Mouse (Mus musculus): Measurements from ENCODE around the gene Ffar2.

The Ffar2 gene

DNA sequence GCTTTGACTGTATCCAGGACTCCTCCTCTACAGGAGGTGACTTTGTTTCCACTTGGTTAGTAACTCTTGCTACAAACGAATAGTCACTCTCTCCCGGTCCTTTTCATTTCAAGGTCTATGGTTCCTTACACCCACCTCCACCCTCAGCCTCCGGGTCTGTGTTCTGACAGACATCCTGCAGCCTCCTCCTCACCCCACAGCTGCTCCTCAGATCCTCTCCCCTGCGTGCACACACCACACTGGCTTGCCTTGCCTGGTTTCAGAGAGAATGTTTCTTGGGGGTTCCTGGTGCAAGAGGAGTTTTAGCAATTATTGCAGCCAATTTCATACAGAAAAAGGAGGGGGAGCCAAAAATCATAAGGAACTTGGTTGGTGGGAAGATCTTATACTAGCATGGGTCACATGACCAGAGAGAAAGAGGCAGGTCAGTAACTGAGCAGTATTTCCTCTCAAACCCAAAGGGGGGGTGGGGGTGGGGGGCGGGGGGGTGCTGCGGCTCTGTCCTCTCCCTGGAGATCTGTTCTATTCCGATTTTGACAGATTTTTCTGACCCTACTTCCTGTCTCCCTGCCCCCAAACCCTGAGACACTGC, 2.6 kb downstream of the Ffar2 start:
- DNase-seq = no peak

DNA sequence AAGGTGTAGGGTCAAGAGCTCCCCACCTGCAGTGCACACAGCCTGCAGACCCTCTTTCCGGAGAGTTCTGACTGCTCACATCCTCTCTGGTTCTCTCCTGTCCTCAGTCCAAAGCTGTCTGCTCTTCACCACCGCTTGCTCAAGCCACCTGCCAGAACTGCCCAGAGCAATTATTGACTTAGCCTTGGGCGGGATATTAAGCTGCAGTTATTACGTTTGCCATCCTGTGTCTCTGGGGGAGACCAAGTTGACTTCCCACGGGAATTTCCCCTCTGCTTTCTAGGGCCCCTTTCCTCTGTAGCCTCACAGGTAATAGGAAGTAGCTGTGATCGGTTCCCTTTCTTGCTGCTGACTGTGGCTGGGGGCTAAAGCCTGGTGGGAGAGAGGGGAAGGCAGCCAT, 3.4 kb downstream of the Ffar2 start:
- DNase-seq = no peak

DNA sequence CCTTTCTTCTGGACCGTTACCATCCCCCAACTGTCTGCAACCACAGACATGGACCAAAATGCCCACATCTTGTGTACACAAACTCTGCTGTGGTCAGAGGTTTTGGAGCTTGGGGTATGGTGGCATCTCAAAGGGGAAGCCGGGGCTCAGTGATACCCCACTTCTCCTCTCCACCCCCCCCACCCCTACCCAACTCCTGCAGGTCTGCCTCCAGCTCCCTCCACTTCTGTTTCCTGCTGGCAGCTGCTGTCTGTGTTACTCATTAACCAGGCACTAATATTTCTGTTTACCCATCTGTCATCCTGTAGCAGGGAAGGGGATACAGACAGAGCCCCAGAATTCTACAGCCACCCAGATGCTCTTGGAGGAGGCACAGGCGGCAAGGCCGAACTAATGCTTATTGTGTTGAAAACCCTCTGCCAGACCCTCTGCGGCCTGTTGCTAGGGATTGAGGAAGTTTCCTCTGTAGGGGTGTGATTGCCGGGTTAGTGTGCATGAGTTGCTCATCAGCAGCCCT, 11.2 kb downstream of the Ffar2 start:
- DNase-seq = no peak

DNA sequence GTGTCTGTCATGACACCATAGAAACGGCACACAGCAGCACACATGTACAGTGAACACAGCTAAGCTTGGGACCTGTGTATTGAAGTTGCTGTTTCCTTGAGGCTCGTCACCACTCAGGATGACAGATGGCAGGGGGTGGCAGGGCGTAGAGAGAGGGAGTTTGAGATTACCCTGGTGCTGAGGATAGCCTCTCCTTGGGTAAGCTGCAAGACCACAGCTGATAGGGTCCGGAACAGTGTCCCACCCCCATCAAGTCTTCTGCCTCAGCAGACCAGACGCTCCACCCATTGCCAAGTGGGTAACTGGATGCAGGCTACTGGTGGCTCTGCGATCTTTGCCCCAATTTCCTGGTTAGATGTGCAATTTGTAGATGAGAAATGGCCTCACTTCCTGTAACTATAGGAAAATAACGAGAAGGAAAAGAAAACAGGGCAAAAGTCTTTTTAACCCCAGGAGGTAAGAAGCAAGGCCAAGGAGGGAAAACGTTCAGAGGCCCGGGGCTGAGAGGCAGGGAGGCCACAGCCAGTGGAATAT, 11.8 kb downstream of the Ffar2 start:
- no peak for DNase-seq

DNA sequence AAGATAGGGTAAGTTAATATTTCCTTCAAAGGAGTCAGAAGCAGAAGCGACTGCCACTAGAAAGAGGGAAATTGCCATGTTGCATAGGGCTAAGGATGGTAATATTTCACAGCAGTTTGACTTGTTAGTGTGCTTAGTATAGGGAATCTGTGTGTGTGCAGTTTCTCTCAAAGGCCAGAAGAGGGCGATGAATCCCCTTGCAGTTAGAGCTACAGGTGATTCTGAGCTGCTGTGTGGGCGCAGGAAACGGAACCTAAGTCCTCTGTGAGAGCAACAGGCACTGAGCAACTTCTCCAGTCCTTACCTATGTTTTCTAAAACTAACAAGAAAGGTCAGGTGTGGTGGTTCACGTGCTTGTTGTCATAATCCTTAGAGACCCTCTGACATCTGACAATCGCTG, 13.3 kb downstream of the Ffar2 start:
- no peak for DNase-seq

DNA sequence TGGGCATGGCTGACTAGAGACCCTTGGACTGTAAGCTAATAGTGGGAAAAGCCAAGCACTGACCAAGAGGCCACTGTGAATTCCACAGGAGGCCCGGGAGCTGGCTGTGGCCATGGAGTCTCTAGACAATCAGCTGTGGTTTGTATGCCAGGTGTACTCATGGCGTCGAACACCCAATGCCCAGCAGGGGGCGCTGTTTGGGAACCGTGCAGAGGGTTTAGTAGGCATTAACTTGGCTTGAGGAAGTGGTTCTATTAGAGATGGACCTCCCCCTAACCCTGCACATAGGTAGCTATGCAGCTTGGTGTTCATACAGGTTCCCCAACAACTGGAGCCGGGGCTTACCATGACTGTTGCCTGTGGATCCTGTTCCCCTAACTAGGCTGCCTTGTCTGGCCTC, 17.7 kb downstream of the Ffar2 start:
- peak; percentile 64 to 78 for DNase-seq

DNA sequence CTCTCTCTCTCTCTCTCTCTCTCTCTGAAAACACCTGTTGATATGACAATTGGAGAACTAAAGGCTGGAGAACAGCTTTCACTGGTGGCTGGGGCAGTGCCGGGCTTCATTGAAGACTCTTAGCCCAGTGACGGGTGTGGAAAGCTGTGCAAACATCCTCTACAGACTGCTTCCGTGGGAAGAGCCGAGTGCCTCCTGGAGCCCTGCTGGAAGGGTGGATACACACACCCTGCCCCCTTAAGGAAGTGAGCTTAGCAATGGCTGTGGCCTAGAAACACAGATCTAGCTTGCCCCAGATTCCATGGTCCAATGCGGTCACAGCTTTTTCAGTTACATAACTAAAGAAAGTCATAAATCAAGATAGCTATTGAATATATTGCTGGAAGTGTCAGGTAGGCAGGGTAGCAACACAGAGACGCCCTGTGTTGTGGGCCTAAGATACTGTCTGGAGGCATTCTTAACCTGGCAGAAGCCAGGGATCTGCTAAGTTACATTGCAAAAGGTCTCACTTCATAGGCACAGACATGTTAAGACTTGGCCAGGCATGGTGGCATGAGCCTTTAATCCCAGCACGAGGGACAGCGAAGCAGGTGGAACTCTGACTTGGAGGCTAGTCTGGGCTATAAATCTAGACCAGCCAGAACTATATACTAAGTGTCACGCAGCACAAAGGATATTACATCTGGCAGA, 19.4 kb downstream of the Ffar2 start:
- no peak for DNase-seq

DNA sequence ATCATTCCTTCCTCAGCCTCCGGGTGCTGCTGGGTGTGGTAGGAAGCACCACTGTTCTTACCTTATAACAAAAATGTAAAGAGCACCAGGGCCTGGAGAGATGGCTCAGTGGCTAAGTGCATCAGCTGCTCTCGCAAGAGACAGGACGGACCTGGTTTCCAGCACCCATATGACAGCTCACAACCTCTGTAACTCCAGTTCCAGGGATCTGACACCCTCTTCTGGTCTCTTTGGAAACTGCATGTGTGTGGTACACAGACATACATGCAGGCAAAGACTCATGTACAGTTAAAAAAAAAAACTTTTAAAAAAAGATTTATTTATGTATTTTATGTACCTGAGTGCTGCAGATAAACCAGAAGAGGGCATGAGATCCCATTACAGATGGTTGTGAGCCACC, 20.3 kb downstream of the Ffar2 start:
- no peak for DNase-seq

DNA sequence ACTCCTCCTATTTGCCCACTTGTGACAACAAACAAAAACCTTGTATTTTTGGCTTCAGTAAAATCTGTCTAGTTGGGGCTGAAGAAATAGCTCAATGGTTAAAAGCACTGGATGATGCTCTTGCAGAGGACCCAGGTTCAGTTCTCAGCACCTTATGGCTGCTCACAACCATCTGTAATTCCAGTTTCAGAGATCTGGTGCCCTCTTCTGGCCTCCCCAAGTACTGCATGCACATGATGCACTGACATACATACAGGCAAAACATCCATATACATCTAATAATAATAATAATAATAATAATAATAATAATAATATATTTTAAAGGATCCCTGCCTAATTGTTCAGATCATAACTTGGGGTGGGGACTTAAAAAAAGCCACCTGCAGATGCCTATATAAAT, 22.9 kb downstream of the Ffar2 start:
- DNase-seq = no peak

DNA sequence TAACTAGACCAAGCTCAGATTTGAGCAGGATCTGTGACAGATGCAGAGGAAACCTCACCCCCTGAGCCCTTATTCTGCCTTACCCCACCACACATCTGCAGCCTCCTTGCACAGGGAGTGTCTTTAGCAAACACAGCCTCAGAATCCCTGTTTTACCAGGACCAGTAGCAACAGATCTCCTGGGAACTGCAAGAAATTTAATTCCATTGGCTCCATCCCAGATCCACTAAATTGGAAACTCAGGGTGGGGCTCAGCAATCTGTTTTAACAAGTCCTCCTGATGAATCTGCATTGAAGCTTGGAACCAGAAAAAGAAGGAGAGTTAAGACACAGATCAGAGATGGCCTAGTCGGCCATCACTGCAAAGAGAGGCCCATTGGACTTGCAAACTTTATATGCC, 26.8 kb downstream of the Ffar2 start:
- DNase-seq = no peak

DNA sequence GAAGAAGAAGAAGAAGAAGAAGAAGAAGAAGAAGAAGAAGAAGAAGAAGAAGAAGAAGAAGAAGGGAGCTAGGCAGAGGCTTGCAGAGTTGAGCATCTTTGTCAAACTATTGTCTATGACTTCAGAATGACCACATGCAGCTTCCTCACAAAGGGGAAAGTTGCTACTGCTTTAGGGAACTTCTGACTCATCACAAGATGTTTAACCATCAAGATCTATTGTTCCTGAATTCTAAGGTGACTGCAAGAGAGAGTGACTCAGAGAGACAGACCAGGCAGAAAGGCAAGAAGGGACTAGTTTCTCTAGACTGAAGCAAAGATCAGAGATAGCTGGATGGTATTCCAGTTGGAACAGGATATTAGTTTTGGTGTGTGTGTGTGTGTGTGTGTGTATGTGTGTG, 28.7 kb downstream of the Ffar2 start:
- DNase-seq = no peak

DNA sequence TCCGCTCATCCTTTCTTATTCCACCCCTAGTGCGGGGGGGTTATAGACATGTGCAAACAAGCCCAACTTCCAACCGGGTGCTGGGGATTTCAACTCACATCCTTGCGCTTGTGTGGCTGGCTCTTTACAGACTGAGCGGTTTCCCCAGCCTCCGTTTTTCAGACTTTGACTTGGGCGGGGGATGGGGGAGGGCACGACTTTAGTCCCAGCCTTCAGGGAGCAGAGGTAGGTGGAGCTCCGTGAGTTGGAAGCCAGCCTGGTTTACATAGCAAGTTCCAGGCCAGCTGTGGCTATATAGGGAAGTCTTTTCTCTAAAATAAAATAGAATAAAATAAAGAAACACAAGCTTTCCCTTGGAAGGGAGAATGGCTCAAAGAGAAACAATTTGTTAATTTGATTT, 31.7 kb downstream of the Ffar2 start:
- no peak for DNase-seq

DNA sequence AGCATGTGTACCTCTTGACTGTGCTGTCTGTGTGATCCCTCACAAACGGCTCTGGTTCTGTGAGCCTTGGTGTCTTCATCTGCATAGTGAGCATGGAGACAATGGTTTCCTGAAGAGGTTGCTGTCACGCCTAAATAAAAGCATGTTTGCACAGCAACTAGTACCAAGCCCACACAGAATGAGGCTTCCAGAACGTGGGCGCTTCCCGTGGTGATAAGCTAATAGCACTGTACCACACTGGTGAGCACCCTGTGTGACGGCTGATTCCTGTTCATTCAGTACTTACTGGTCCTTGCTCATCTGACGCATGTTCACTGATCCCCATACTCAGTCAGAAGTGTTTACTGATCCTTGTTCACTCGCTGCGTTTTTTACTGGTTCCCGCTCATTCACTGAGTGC, 33.4 kb downstream of the Ffar2 start:
- DNase-seq = no peak

DNA sequence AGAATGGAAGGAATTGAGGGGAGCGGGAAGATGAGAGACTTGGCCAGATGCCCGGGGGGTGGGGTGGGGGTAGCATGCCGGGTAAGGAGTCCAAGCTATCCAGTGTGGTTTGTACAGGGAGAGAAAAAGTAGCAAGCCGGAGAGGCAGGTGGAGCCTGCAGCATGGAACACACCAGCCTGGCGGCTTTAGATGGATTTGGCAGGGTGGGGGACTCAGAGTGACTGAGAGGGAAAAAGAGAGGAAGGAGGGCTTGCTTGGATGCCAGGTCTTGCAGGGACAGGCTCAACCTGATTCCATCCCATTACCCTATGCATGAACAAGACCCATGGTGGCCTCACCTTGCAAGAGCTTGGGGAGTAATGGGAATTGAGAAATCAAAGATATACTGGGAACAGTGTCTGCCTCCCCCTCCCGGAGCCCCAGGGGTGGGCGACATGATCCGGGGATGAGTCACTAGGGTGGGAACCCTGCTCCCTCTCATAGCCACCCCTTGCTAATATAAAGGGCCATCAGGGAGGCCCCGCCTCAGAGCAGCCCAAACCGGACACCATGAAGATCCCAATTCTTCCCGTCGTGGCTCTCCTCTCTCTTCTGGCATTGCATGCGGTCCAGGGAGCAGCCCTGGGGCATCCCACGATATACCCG, 36.1 kb downstream of the Ffar2 start, which contains the start of gene Krtdap:
TSS of gene Krtdap (plus strand) at position 520 of the 646 bp plus-strand sequence.
- no peak for DNase-seq

DNA sequence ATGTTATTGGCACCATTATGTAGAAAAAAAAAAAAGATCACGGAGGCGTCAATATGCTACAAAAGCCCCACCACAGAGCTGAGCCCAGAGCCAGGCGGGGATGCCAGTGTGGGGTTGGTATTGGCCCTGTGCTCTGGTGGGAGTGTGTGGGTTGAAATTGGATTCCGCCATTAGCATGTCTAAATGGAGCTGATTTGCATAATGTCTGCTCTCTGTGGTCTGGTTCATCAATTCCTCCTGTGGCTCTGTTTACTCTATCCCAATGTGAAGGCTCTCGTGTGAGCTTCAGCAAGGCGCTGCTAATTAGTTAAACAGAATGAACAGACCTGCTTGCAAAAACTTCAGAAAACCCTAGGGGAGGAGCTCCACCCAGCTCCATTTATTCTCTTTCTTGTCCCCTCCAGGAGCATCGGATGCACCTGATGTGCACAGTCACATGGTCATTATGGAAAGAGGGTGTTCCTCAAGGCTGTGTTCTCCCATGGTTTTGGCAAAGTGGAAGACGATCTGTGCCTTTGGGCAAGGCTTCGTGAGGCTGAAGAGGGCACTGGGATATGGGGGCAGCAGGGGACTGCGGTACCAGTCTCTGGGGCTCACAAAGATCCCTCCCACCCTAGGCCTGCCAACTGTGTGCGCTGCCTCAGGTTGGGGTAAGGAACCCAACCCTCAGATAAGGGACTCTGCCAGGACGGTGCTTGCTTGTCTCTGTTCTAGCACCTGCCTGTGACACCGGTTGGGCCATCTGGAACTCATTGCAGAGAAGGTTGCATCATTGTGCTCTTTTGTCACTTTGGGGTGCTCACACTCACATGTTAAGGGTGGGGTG, 37.6 kb downstream of the Ffar2 start:
- no peak for DNase-seq

DNA sequence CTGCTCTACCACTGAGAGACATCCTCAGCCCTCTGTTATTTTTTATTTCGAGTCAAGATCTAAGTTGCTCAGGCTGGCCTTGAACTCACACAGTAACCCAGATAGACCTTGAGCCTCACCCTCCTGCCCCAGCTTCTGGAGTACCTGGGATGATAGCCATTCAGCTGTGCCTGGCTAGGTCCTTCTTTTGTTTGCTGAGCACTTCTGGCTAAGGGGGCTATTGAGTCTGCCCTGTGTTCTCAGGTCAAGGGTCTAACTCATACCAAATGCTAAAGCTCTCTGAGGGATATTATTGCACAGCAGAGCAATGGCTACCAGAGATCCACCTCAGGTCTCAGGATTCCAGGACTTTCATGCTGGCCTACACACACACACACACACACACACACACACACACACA, 38.4 kb downstream of the Ffar2 start:
- no peak for DNase-seq

DNA sequence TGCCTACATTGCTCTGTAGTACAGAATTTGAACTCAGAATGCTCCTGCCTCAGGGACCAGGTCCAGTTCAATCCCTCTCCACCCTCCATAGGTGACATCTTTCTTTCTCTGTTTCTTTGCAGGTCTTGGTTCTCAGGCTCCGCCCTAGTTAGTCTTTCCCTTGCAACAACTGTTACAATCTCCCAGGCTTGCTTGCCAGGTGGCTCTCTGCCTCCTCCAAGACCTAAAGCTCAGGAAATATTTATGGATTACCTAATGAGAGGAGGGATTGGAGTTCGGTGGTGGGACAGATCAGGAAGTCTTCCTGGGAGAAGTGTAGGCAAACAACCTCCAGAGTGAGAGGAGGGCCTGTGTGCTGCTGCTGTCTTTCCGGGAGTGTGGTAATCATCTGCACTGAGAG, 40.9 kb downstream of the Ffar2 start:
- no peak for DNase-seq

DNA sequence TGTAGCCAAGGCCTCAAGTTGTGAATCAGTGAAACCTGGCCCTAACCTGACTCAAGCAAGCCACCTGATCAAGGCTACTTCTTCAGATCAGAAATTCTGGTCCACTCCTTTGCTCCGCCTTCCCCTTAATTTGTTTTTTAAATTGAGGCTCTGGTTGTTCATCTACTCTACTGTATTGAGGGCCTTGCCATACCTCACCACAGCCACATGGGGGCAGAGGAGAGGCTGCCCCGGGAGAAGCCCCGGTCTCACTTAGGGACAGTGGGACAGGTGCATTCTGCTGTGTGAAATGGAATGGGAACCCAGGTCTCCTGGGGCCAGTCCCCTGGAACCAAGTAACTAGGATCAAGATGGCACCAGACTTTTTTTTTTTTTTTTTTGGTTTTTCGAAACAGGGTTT, 41.8 kb downstream of the Ffar2 start:
- peak in 1 of 2 experiments; percentile 18 for DNase-seq

DNA sequence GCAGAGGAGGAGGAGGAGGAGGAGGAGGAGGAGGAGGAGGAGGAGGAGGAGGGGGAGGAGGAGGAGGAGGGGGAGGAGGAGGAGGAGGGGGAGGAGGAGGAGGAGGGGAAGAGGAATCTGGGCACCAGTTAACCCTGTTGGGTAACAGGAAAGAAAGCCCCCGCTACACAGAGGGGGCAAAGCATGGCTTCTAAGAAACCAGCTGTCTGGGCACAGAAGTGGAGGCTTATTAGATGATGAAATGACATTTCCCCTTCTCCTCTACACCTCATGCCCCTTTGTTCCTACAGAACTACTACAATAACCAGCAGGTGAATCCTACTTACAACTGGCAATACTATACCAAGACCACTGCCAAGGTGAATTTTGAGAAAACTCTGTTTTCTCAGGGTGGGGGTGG, 45.7 kb downstream of the Ffar2 start:
- DNase-seq = no peak

DNA sequence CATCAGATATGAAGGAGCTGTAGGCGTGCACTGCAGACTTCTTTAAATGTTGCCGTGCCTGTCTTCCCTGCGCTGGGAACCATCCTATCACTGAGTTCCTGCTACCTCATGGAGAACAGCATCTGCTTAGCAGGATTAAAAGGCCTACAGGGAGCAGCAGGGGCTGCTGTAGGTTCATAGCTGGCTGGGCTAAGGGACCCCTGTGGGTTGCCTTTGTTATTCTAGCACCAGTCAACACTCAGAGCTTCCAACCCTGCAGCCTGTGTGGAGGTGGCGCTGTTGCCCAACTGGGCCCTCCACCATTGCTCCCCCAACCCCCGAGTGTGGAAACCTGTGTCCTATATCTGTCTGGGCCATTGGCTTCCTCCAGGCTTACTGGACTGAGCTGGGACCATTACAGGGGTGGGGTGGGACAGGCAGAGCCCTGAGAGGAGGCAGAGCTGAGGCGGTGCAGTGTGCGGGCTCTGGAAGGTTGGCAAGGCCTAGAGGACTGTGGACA, 46.4 kb downstream of the Ffar2 start:
- DNase-seq = no peak

DNA sequence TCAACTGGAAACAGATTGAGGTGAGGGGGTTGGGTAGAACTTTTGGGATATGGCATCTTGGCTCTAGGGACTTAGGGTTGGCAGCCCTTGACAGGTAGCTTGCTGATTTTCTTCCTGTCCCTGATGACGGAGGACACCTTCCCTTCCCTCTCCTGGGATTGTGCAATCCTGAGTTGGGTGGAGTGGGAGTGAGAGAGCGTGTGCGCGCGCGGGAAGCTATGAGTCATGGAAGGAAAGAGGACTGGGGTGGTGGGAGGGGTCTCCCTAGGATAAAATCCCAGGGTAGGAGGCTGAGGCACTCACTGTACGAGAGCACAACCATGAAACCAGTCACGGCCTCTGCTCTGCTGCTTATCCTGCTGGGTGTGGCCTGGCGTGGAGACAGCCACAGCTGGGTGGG, 47.5 kb downstream of the Ffar2 start:
- no peak for DNase-seq

DNA sequence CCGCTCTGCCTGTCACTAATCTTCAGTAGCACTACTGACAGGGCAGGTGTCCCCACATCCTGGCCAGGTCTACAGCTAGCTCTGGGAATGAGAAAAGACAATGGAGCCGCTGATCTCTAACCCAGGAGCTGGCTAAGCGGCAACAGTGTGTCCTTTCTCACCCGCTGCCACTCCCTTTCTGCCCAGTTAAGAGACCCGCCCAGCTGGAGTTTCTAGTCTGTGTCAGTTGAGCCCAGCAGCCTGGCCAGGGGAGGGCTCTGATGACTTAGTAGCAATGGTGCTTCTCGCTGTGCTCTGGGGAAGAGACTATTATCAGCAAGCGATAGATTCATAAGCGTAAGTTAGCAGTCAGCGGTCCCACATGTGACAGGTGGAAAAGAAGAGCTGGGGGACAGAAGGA, 54.3 kb downstream of the Ffar2 start:
- peak in 1 of 2 experiments; percentile 16 for DNase-seq

All from spleen, adult 18-20 months (tissue).